Mouse (Mus musculus): ENCODE results near the gene Cog7. TPM values are rescaled to one million over a fixed set of nuclear protein-coding genes. Genes with fewer than 3 reads are reported as not detected.

Cog7 gene
- 10 to 100 TPM in 1 of 2 experiments, 1 to 10 TPM in 1; 9.4 to 11.1 TPM for total RNA-seq (2021)
- long read RNA-seq, experiment 1, partial matches to known transcripts, result 4 of 7 reads
- long read RNA-seq, experiment 1, other reads (novel, unspliced or antisense), result 2 of 7 reads
- long read RNA-seq, experiment 2, partial matches to known transcripts, result 5 of 12 reads
- long read RNA-seq, experiment 2, other reads (novel, unspliced or antisense), result 6 of 12 reads

GRCm38 (mm10) chr7:121981307-121981871, at the start of gene Cog7:
Gene Cog7, minus strand, starts transcription at chr7:121981711.
- DNase-seq, result peak; percentile 88 to 91
- intact Hi-C loops (cut with DNase I), result loop anchor here (5.0 kb wide), 1 partner anchor 86 kb away; the partner anchor contains the start of genes Ears2 and Ubfd1

- no peak for DNase-seq
- intact Hi-C loops (cut with DNase I), result loop anchor here (5.0 kb wide), 1 partner anchor 40 kb away; no protein-coding TSS in a partner anchor
These were observed 40.6 kb upstream of the Cog7 start for GRCm38 (mm10) chr7:122022131-122022530.

- intact Hi-C loops (cut with DNase I), result loop anchor here (5.0 kb wide), 1 partner anchor 41 kb away; no protein-coding TSS in a partner anchor
- peak; percentile 82 to 83 for DNase-seq
These were observed 39.3 kb upstream of the Cog7 start, which contains the start of gene Gga2 for GRCm38 (mm10) chr7:122020667-122021354. Gene Gga2, minus strand, starts transcription at chr7:122021222.

GRCm38 (mm10) chr7:122020273-122020666, 38.8 kb upstream of the Cog7 start:
- intact Hi-C loops (cut with DNase I), result loop anchor here (5.0 kb wide), 1 partner anchor 42 kb away; no protein-coding TSS in a partner anchor

GRCm38 (mm10) chr7:122018978-122019377, 37.5 kb upstream of the Cog7 start:
- intact Hi-C loops (cut with DNase I), result no loop called here

More at GRCm38 (mm10) chr7:122020273-122020666, 38.8 kb upstream of the Cog7 start:
- DNase-seq, result no peak

GRCm38 (mm10) chr7:122018247-122018646, 36.7 kb upstream of the Cog7 start:
- DNase-seq, result no peak
- intact Hi-C loops (cut with DNase I), result no loop called here

More at GRCm38 (mm10) chr7:122018978-122019377, 37.5 kb upstream of the Cog7 start:
- DNase-seq, result no peak

- peak; percentile 33 for DNase-seq
- intact Hi-C loops (cut with DNase I), result no loop called here
These were observed 34.2 kb upstream of the Cog7 start for GRCm38 (mm10) chr7:122015734-122016133.

GRCm38 (mm10) chr7:122015105-122015504, 33.6 kb upstream of the Cog7 start:
- intact Hi-C loops (cut with DNase I), result no loop called here
- peak; percentile 14 to 24 for DNase-seq

- intact Hi-C loops (cut with DNase I), result no loop called here
- no peak for DNase-seq
These were observed 31.4 kb upstream of the Cog7 start for GRCm38 (mm10) chr7:122012949-122013348.

- intact Hi-C loops (cut with DNase I), result no loop called here
- DNase-seq, result no peak
These were observed 30.9 kb upstream of the Cog7 start for GRCm38 (mm10) chr7:122012370-122012769.

- intact Hi-C loops (cut with DNase I), result no loop called here
These were observed 18.9 kb upstream of the Cog7 start for GRCm38 (mm10) chr7:122000396-122000795.

GRCm38 (mm10) chr7:121995961-121996360, 14.4 kb upstream of the Cog7 start:
- no peak for DNase-seq
- intact Hi-C loops (cut with DNase I), result no loop called here

More at GRCm38 (mm10) chr7:122000396-122000795, 18.9 kb upstream of the Cog7 start:
- no peak for DNase-seq

GRCm38 (mm10) chr7:121975031-121975430, 6.5 kb downstream of the Cog7 start:
- DNase-seq, result no peak
- intact Hi-C loops (cut with DNase I), result no loop called here

- no peak for DNase-seq
- intact Hi-C loops (cut with DNase I), result no loop called here
These were observed 9.8 kb downstream of the Cog7 start for GRCm38 (mm10) chr7:121971698-121972097.

GRCm38 (mm10) chr7:121970250-121970649, 11.3 kb downstream of the Cog7 start:
- intact Hi-C loops (cut with DNase I), result no loop called here
- DNase-seq, result no peak

GRCm38 (mm10) chr7:121968816-121969215, 12.7 kb downstream of the Cog7 start:
- DNase-seq, result no peak
- intact Hi-C loops (cut with DNase I), result no loop called here

- intact Hi-C loops (cut with DNase I), result no loop called here
These were observed 13.3 kb downstream of the Cog7 start for GRCm38 (mm10) chr7:121968242-121968641.

GRCm38 (mm10) chr7:121966169-121966568, 15.3 kb downstream of the Cog7 start:
- no peak for DNase-seq
- intact Hi-C loops (cut with DNase I), result no loop called here

More at GRCm38 (mm10) chr7:121968242-121968641, 13.3 kb downstream of the Cog7 start:
- DNase-seq, result no peak

GRCm38 (mm10) chr7:121963883-121964398, 17.6 kb downstream of the Cog7 start:
- intact Hi-C loops (cut with DNase I), result loop anchor here (1.0 to 5.0 kb wide), 2 partner anchors 67 to 230 kb away; partner anchors contain the start of gene Scnn1g
- no peak for DNase-seq

- intact Hi-C loops (cut with DNase I), result loop anchor here (5.0 kb wide), 1 partner anchor 65 kb away; no protein-coding TSS in a partner anchor
- DNase-seq, result no peak
These were observed 18.9 kb downstream of the Cog7 start for GRCm38 (mm10) chr7:121962571-121962959.
